Mouse (Mus musculus): Measurements from ENCODE around the gene Rgs3.

DNA sequence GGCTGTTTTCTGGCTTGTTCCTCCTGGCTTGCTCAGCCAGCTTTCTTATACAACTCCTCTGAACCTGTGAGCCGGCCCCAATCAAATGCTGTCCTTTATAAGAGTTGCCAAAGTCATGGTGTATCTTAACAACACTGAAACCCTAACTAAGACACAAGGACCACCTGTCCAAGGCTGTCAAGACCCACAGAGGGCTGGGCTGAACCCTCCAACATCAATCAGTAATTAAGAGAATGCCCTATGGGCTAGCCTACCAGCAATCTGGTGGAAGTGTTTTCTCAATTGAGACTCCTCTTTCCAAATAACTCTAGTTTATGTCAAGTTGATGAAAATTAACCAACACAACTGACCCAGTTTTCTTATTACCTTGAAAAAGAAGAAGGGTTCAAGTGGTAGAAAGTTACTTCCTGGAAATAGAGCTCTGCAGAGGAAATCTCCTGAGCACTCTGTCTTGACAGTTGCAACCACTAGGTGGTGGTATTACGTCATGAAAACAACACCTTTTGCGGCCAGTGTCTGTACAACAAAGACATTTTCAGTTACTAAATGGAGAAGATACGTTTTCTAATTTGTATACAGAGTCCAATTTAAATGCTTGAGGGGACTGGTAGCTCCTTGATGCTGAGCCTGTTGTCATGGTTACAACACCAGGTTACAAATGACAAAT lies 1.4 kb downstream of the Rgs3 start:
- TF ChIP-seq CTCF (IDR thresholded peaks at IDR 0.05; ENCODE audit: low read depth, low read length), result peak; percentile 38
- no peak for TF ChIP-seq POLR2A (IDR thresholded peaks at IDR 0.05; ENCODE audit: extremely low read depth, insufficient read depth, low read length)
